Mouse (Mus musculus) heart, embryonic 16.5 days (tissue): ENCODE data around the gene Oas1g. TPM values are rescaled to one million over a fixed set of nuclear protein-coding genes. Genes with fewer than 3 reads are reported as not detected.
"Not testable (repeated sequence)": the region's sequence is repeated elsewhere in the genome, so short reads cannot be mapped to it uniquely, and the experiment has no call there.

ENCODE experiments used
- ATAC-seq: fragments of 200-750 bp; cut with Nextera tagmentation; replicated peaks from 2 replicates; pipeline ENCODE4 v1.8.0; 2017; ENCODE audit warnings: moderate number of reproducible peaks; ENCODE audit not compliant: insufficient read depth, low FRiP score; ENCODE audit errors: extremely low read depth
- H3K27ac ChIP-seq: fragments of 300-500 bp; sonication (generic); 2 replicates; pipeline ENCODE4 v1.5.1; 2014; ENCODE audit warnings: mild to moderate bottlenecking, low read length, control low read depth, moderate library complexity
- H3K27me3 ChIP-seq: fragments of 300-500 bp; sonication (generic); 2 replicates; pipeline ENCODE4 v1.6.1; 2014; ENCODE audit warnings: low read length, mixed read lengths; ENCODE audit not compliant: control insufficient read depth, insufficient read depth
- H3K36me3 ChIP-seq: fragments of 300-500 bp; sonication (generic); 2 replicates; pipeline ENCODE4 v1.6.1; 2014; ENCODE audit not compliant: control insufficient read depth, insufficient read depth
- H3K4me1 ChIP-seq: fragments of 300-500 bp; sonication (generic); 2 replicates; pipeline ENCODE4 v1.6.1; 2014; ENCODE audit warnings: low read length, mixed read lengths; ENCODE audit not compliant: control insufficient read depth, insufficient read depth
- H3K4me2 ChIP-seq: fragments of 300-500 bp; sonication (generic); 2 replicates; pipeline ENCODE4 v1.6.1; 2014; ENCODE audit warnings: low read depth, mild to moderate bottlenecking, control low read depth, low read length
- H3K4me3 ChIP-seq: fragments of 300-500 bp; sonication (generic); 2 replicates; pipeline ENCODE4 v1.5.1; 2014; ENCODE audit warnings: mild to moderate bottlenecking, control low read depth, low read length
- H3K9ac ChIP-seq: fragments of 300-500 bp; sonication (generic); 2 replicates; pipeline ENCODE4 v1.6.1; 2014; ENCODE audit warnings: low read length, control low read depth
- H3K9me3 ChIP-seq: fragments of 300-500 bp; sonication (generic); replicated peaks from 2 replicates; pipeline ENCODE4 v1.6.1; 2016; ENCODE audit warnings: low read length; ENCODE audit not compliant: control insufficient read depth
- WGBS: fragments of 180-500 bp; shearing (Covaris S2); extraction: QIAGEN DNeasy Blood & Tissue Kit; methylation state at CpG from one replicate; pipeline ENCODE4 v1.1.7; 2014; 5-methylcytosine and 5-hydroxymethylcytosine counted together
- polyA plus RNA-seq: library from polyadenylated mRNA; unstranded; fragments of >200 nt; fragmentation: Nextera tagmentation; extraction: Ambion mirVana; gene quantifications from 2 replicates; pipeline ENCODE4 v1.2.1, GENCODE M21; 2015

Gene Oas1g
- polyA plus RNA-seq, 1 experiment from 2014 or later: 0.85 TPM

- not testable (repeated sequence) for H3K9me3 ChIP-seq, H3K9ac ChIP-seq, H3K36me3 ChIP-seq, H3K4me2 ChIP-seq, H3K27me3 ChIP-seq, ATAC-seq, H3K4me3 ChIP-seq, H3K27ac ChIP-seq, H3K4me1 ChIP-seq
- 75% methylated on average over 2 of the region's 2 CpGs for WGBS
Measured at GRCm38 (mm10) chr5:120877407-120877806, 10.0 kb downstream of the Oas1g start.

- not testable (repeated sequence) for H3K27me3 ChIP-seq, H3K4me2 ChIP-seq, H3K36me3 ChIP-seq, H3K27ac ChIP-seq, H3K9me3 ChIP-seq, H3K9ac ChIP-seq, H3K4me1 ChIP-seq, ATAC-seq, H3K4me3 ChIP-seq
- WGBS: 55% methylated on average over 2 of the region's 3 CpGs
Measured at GRCm38 (mm10) chr5:120876839-120877238, 10.6 kb downstream of the Oas1g start.

GRCm38 (mm10) chr5:120871469-120871868 is 15.9 kb downstream of the Oas1g start:
- Histone ChIP-seq H3K4me3 (no peak overlapping the region), H3K4me1 (no peaks in the 10 kb centered on the region), H3K36me3 (no peaks in the 10 kb centered on the region), H3K4me2 (no peak overlapping the region), H3K27me3 (no peaks in the 10 kb centered on the region), H3K9me3 (no peaks in the 10 kb centered on the region), H3K9ac (no peak overlapping the region), H3K27ac (no peak overlapping the region)
- WGBS: 48% methylated on average over 2 of the region's 2 CpGs
- ATAC-seq: no peak

- Histone ChIP-seq H3K4me1 (no peaks in the 10 kb centered on the region), H3K27ac (no peak overlapping the region), H3K9me3 (no peaks in the 10 kb centered on the region), H3K4me3 (no peak overlapping the region), H3K27me3 (no peaks in the 10 kb centered on the region), H3K4me2 (no peak overlapping the region), H3K36me3 (no peaks in the 10 kb centered on the region), H3K9ac (no peak overlapping the region)
- 78% methylated on average over 7 of the region's 7 CpGs for WGBS
- ATAC-seq: no peak
Measured at GRCm38 (mm10) chr5:120870782-120871181, 16.6 kb downstream of the Oas1g start.

- H3K4me2 ChIP-seq: no peak overlapping the region
- H3K4me3 ChIP-seq: no peak overlapping the region
- no peak overlapping the region for H3K9ac ChIP-seq
- no peaks in the 10 kb centered on the region for H3K9me3 ChIP-seq
- H3K36me3 ChIP-seq: no peaks in the 10 kb centered on the region
- WGBS: 55% methylated on average over 3 of the region's 3 CpGs
- H3K27me3 ChIP-seq: no peaks in the 10 kb centered on the region
- H3K27ac ChIP-seq: no peak overlapping the region
- no peaks in the 10 kb centered on the region for H3K4me1 ChIP-seq
- no peak for ATAC-seq
Measured at GRCm38 (mm10) chr5:120870081-120870480, 17.3 kb downstream of the Oas1g start.

- no peaks in the 10 kb centered on the region for H3K9me3 ChIP-seq
- ATAC-seq: no peak
- H3K27ac ChIP-seq: no peak overlapping the region
- no peak overlapping the region for H3K9ac ChIP-seq
- no peak overlapping the region for H3K4me2 ChIP-seq
- 69% methylated on average over 7 of the region's 7 CpGs for WGBS
- no peaks in the 10 kb centered on the region for H3K36me3 ChIP-seq
- H3K27me3 ChIP-seq: no peaks in the 10 kb centered on the region
- H3K4me3 ChIP-seq: no peak overlapping the region
- no peaks in the 10 kb centered on the region for H3K4me1 ChIP-seq
Measured at GRCm38 (mm10) chr5:120869436-120870015, 17.9 kb downstream of the Oas1g start.

- no peaks in the 10 kb centered on the region for H3K4me1 ChIP-seq
- H3K9me3 ChIP-seq: no peaks in the 10 kb centered on the region
- H3K4me2 ChIP-seq: no peak overlapping the region
- 72% methylated on average over 3 of the region's 3 CpGs for WGBS
- H3K36me3 ChIP-seq: no peaks in the 10 kb centered on the region
- H3K27me3 ChIP-seq: no peaks in the 10 kb centered on the region
- no peak overlapping the region for H3K4me3 ChIP-seq
- ATAC-seq: no peak
- H3K27ac ChIP-seq: no peak overlapping the region
- H3K9ac ChIP-seq: no peak overlapping the region
Measured at GRCm38 (mm10) chr5:120865336-120865860, 22.0 kb downstream of the Oas1g start.

GRCm38 (mm10) chr5:120861121-120861520 is 26.3 kb downstream of the Oas1g start, which contains the start of gene Oas1h:
Oas1h (plus strand) TSS chr5:120861421.
- ATAC-seq: no peak
- Histone ChIP-seq H3K4me3 (no peak within 1 kb of the TSS), H3K4me1 (no peaks in the 10 kb centered on the region), H3K27me3 (no peaks in the 10 kb centered on the region), H3K36me3 (no peaks in the 10 kb centered on the region), H3K9ac (no peak within 1 kb of the TSS), H3K27ac (no peak within 1 kb of the TSS), H3K9me3 (no peaks in the 10 kb centered on the region), H3K4me2 (no peak within 1 kb of the TSS)
- WGBS: 45% methylated on average over 4 of the region's 4 CpGs

- Histone ChIP-seq H3K4me2 (no peak overlapping the region), H3K27me3 (no peaks in the 10 kb centered on the region), H3K4me1 (no peaks in the 10 kb centered on the region), H3K27ac (no peak overlapping the region), H3K4me3 (no peak overlapping the region), H3K36me3 (no peaks in the 10 kb centered on the region), H3K9ac (no peak overlapping the region), H3K9me3 (peaks cover 5% of the 10 kb centered on the region)
- no peak for ATAC-seq
- WGBS: 73% methylated on average over 2 of the region's 2 CpGs
Measured at GRCm38 (mm10) chr5:120859241-120859640, 28.2 kb downstream of the Oas1g start.
